Mouse (Mus musculus): Measurements from ENCODE around the gene Hyls1.

GRCm38 (mm10) chr9:35567995-35568394, 2.2 kb downstream of the Hyls1 start:
- TF ChIP-seq CTCF (IDR thresholded peaks at IDR 0.05; ENCODE audit: control insufficient read depth, insufficient read depth, insufficient read length) (no peak), MAX (IDR thresholded peaks at IDR 0.05) (no peak)
